Mouse (Mus musculus): ENCODE measurements around the gene Ntm.

Ntm gene

GRCm38 (mm10) chr9:29514588-29515356 lies 448.2 kb downstream of the Ntm start:
- in situ Hi-C loops (cut with MseI, MboI), result no loop called here

GRCm38 (mm10) chr9:29496002-29496401 lies 466.9 kb downstream of the Ntm start:
- in situ Hi-C loops (cut with MseI, MboI), result no loop called here

GRCm38 (mm10) chr9:29482272-29482671 lies 480.7 kb downstream of the Ntm start:
- in situ Hi-C loops (cut with MseI, MboI), result no loop called here

GRCm38 (mm10) chr9:29479051-29479450 lies 483.9 kb downstream of the Ntm start:
- in situ Hi-C loops (cut with MseI, MboI), result no loop called here

GRCm38 (mm10) chr9:29477219-29477618 lies 485.7 kb downstream of the Ntm start:
- in situ Hi-C loops (cut with MseI, MboI), result no loop called here

- in situ Hi-C loops (cut with MseI, MboI), result no loop called here
These were observed 489.5 kb downstream of the Ntm start for GRCm38 (mm10) chr9:29473418-29473817.

- in situ Hi-C loops (cut with MseI, MboI), result no loop called here
These were observed 490.7 kb downstream of the Ntm start for GRCm38 (mm10) chr9:29472226-29472625.

GRCm38 (mm10) chr9:29464756-29465155 lies 498.2 kb downstream of the Ntm start:
- in situ Hi-C loops (cut with MseI, MboI), result no loop called here

GRCm38 (mm10) chr9:29462970-29463593 lies 499.9 kb downstream of the Ntm start:
- in situ Hi-C loops (cut with MseI, MboI), result no loop called here

GRCm38 (mm10) chr9:29457976-29458572 lies 504.9 kb downstream of the Ntm start:
- in situ Hi-C loops (cut with MseI, MboI), result loop anchor here in 1 of 2 experiments (5.0 kb wide), 1 partner anchor 46 kb away; no protein-coding TSS in a partner anchor

GRCm38 (mm10) chr9:29456014-29456413 lies 506.9 kb downstream of the Ntm start:
- in situ Hi-C loops (cut with MseI, MboI), result loop anchor here in 1 of 2 experiments (5.0 kb wide), 1 partner anchor 44 kb away; no protein-coding TSS in a partner anchor

GRCm38 (mm10) chr9:29451232-29451631 lies 511.7 kb downstream of the Ntm start:
- in situ Hi-C loops (cut with MseI, MboI), result no loop called here

GRCm38 (mm10) chr9:29444001-29444400 lies 518.9 kb downstream of the Ntm start:
- in situ Hi-C loops (cut with MseI, MboI), result no loop called here

- in situ Hi-C loops (cut with MseI, MboI), result no loop called here
These were observed 523.5 kb downstream of the Ntm start for GRCm38 (mm10) chr9:29439401-29439800.

- in situ Hi-C loops (cut with MseI, MboI), result no loop called here
These were observed 528.3 kb downstream of the Ntm start for GRCm38 (mm10) chr9:29434611-29435010.

GRCm38 (mm10) chr9:29433910-29434309 lies 529.0 kb downstream of the Ntm start:
- in situ Hi-C loops (cut with MseI, MboI), result no loop called here

GRCm38 (mm10) chr9:29433156-29433555 lies 529.8 kb downstream of the Ntm start:
- in situ Hi-C loops (cut with MseI, MboI), result no loop called here

- in situ Hi-C loops (cut with MseI, MboI), result no loop called here
These were observed 531.4 kb downstream of the Ntm start for GRCm38 (mm10) chr9:29431590-29431989.

- in situ Hi-C loops (cut with MseI, MboI), result no loop called here
These were observed 532.8 kb downstream of the Ntm start for GRCm38 (mm10) chr9:29430189-29430588.

- in situ Hi-C loops (cut with MseI, MboI), result no loop called here
These were observed 534.6 kb downstream of the Ntm start for GRCm38 (mm10) chr9:29428322-29428721.

GRCm38 (mm10) chr9:29426261-29426660 lies 536.7 kb downstream of the Ntm start:
- in situ Hi-C loops (cut with MseI, MboI), result no loop called here

GRCm38 (mm10) chr9:29415578-29415977 lies 547.4 kb downstream of the Ntm start:
- in situ Hi-C loops (cut with MseI, MboI), result loop anchor here (10.0 to 25.0 kb wide), 2 partner anchors 229 to 1153 kb away; no protein-coding TSS in a partner anchor
